Mouse (Mus musculus) lung, postnatal 25 days (tissue): Measurements from ENCODE around the gene Gm49366.
"Not testable (repeated sequence)": the region's sequence is repeated elsewhere in the genome, so short reads cannot be mapped to it uniquely, and the experiment has no call there.

Experiments
- DNase-seq: peaks from one replicate; pipeline ENCODE4 v3.0.0; 2022; ENCODE audit warnings: low spot score

Gene Gm49366

DNA sequence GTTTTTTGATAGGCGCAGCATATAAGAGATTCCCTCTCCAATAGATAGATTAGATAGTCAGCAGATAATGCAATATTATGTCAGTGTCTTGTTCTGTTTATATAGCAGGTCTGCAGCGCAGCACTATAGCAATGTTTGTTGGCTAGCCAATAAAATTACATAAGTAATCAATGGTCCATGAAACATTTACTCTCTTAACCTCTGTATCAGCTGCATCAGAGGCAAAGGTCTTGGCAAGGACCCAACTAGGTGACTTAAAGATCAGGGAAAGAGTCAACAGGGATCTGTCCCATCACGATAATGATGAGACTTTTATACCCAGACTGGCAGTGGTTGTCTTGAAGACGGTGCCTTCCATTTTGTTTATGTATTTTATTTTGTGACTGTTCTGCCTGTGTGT, 5.9 kb upstream of the Gm49366 start:
- DNase-seq, result no peak

DNA sequence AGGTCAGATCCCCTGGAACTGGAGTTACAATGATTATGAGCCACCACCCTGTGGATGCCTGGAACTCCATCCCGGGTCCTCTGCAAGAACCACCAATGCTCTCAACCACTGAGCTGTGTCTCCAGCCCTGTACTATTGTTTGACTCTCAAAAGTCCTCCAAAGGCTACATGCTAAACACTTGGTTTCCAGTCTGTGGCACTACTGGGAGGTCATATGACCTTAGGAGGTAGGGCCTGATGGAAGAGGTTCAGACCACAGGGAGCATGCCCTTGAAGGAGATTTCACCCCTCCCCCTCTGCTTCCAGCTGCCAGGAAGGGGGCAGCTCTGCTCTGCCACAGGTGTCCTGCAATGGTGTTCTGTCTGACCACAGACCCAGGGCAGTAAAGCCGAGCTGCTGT, 5.4 kb upstream of the Gm49366 start:
- DNase-seq, result not testable (repeated sequence)

- no peak for DNase-seq
These were observed 4.6 kb upstream of the Gm49366 start for GRCm38 (mm10) chr12:84034108-84034507.

DNA sequence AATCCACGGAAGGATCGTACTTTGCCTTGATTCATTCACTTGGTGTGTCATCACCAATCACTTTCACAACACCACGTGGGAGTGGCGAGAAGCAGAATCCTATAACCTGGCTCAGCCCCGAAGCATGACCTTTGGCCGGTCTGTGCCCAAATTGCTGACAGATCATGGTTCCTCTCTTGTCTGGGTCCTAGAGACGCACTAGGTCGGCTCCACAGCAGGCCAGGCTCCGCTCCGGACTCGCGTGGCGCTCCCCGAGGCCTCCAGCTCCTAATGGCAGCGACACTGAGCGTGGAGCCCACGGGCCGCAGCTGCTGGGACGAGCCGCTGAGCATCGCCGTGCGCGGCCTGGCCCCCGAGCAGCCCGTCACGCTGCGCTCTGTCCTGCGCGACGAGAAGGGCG, 494 bp upstream of the Gm49366 start, which contains the start of gene Acot4:
Gene Acot4 (plus strand): TSS at position 139 of the 400 bp plus-strand sequence.
- peak; percentile 14 for DNase-seq

- DNase-seq, result no peak
These were observed 3.5 kb downstream of the Gm49366 start for GRCm38 (mm10) chr12:84042248-84042647.

DNA sequence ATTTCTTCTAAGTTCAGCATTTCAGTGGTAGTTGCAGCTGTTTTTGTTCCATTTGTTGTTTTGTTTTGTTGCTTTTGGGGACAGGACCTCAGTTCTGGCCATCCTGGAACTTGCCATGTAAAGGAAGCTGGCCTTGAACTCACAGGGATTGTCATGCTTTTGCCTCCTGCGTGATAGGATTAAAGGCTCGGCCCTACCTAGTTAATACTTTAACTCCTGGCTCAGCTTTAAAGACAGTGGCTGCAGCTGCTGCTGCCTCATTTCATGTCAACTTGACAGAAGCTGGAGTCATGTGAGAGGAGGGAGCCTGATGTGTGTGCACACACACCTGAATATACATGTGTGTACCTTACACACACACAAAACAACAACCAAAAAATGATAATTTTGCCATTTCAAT, 5.3 kb downstream of the Gm49366 start:
- no peak for DNase-seq

GRCm38 (mm10) chr12:84046906-84047305, 8.2 kb downstream of the Gm49366 start:
- DNase-seq, result no peak

DNA sequence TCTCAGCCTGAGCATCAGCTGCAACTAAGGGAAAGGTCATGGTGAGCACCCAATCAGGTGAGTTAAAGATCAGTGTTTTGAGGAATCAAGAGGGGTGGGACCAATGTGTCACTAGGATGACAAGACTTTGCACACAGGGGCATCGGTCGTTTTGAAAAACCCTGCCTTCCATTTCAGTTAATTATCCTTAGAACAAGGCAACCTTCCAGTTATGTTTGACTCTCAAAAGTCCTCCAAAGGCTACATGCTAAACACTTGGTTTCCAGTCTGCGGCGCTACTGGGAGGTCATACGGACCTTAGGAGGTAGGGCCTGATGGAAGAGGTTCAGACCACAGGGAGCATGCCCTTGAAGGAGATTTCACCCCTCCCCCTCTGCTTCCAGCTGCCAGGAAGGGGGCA, 12.0 kb downstream of the Gm49366 start:
- not testable (repeated sequence) for DNase-seq

- no peak for DNase-seq
These were observed 13.3 kb downstream of the Gm49366 start, which contains the start of gene Acot3 for GRCm38 (mm10) chr12:84051937-84052474. Acot3 (plus strand) TSS chr12:84052144.

DNA sequence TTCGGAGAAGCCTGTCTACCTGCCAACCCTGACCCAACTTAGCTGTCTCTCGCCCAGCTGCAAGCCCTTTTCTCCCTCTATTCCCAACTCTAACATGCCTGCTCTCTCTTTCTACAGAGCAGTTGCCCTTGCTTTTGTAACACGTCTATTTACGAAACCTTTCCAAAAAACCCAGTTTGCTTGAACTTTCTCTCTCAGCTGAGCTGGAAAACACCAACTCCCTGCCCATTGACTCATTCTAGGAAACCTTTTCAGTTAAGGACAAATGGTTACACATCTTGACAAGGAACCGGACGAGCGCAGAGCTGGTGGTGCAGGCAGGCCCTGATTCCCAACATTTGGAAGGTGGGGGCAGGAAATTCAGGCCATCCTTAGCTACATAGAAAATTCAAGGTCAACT, 13.9 kb downstream of the Gm49366 start:
- DNase-seq, result no peak

DNA sequence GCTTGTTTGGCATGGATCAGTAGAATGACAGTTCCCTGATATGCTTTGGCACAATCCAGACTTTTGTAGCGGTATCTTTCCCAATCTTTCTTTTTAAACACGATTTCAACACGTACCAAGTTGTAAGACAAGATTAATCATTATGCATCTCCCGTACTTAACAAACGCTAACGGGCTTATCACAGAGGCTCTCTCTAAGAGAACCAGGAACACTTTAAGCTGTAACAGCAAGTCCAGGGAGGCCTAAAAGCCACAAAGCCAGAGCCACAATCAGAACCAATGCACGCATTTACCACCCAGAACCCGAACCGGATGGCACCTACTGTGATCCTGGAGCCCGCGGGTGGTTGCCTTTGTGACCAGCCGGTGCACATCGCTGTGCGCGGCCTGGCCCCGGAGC, 14.4 kb downstream of the Gm49366 start:
- no peak for DNase-seq

DNA sequence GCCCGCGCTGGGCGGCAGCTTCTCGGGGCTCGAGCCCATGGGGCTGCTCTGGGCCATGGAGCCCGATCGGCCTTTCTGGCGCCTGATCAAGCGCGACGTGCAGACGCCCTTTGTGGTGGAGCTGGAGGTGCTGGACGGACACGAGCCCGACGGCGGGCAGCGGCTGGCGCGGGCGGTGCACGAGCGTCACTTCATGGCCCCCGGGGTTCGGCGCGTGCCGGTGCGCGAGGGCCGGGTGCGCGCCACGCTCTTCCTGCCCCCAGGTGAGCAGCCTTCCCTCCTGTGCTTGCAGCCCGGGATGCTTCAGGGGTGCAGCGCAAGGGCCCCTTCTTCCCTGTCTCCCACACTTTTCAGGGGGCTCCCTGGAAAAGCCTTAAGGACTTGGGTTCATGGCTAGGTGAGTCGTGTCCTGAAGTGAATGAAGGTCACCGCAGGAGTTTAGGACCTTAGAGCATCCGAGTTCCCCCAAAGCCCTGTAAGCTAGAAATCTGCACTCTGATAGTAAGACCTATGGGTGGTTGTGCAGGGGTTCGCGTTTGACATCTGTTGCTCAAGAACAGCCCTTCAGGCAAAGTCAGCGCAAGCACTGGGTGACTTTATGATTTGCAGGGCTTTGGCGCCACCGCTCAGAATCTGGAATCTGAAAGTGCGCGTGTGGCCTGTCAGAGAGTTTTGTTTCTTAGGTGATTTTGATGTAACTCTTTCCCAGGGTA, 15.1 kb downstream of the Gm49366 start:
- DNase-seq, result no peak

GRCm38 (mm10) chr12:84060946-84061345, 22.2 kb downstream of the Gm49366 start:
- peak; percentile 43 for DNase-seq

DNA sequence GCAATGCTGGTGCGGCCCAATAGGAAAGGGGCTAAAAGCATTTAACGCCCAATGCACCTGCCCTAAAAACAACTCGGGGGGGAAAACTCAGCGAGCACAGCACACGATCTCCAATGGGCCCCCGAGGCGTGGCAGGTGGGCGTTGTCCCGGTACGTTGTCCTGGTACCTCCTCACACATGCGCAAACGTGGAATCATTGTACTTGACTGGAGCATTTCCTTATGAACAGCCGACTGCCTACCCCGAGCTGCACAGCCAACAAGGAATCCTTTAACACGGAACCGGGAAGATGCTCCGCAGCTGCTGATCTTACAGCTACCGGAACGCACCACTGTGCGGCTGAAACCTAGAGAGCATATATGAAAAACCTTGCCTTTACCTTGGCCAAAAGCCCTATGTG, 23.6 kb downstream of the Gm49366 start:
- no peak for DNase-seq

DNA sequence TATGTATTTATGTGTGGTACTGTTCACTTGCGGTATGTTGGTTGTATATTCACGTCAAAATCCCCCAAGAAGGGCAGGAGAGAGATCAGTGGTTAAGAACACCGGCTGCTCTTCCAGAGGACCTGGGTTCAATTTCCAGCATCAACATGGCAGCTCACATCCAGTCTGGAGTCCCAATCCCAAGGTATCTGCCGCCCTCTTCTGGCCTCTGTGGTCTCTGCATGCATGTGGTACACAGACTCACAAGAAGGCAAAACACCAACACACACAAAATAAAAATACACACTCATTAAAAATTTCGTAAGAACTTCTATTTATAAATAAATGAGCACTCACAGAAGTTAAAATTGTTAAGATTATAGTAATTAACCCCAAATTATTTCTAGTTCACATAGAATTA, 24.5 kb downstream of the Gm49366 start:
- DNase-seq, result peak; percentile 12

DNA sequence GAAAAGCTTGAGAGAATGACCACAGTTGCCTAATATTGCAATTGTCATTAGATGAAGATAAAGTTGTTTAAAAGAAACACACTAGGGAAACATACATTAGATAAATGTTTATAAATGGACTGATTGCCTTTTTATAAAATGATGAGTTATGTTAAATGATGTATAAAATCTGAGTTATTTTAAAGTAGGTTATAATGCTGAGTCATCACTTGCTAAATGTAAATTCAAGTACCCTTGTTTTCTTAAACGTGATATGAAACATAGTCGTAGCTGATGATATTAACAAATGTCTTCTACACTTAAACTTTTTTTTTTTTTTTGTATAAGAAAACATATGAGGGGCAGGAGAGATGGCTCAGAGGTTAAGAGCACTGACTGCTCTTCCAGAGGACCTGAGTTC, 25.1 kb downstream of the Gm49366 start:
- no peak for DNase-seq

DNA sequence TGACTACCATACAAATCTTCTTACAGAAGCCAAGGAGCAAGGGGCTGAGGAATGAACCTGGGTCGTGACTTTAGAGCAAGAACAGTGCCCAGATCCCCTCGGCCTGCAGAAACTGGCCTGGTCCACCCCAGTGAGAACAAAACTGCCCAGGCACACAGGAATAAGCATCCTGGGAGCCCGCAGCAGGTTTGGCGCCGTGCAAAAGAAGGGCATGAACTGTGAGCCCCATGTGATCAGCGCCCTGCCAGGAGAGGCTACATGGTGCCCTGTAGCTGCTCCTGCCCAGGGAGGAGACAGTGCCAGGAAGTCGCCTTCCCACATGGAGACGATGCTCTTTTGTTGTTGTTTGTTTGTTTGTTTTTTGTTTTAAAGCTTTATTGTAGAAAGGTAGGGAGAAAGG, 25.9 kb downstream of the Gm49366 start:
- DNase-seq, result no peak

GRCm38 (mm10) chr12:84067752-84068151, 29.0 kb downstream of the Gm49366 start:
- DNase-seq, result no peak

- DNase-seq, result no peak
These were observed 29.6 kb downstream of the Gm49366 start for GRCm38 (mm10) chr12:84068296-84068695.

DNA sequence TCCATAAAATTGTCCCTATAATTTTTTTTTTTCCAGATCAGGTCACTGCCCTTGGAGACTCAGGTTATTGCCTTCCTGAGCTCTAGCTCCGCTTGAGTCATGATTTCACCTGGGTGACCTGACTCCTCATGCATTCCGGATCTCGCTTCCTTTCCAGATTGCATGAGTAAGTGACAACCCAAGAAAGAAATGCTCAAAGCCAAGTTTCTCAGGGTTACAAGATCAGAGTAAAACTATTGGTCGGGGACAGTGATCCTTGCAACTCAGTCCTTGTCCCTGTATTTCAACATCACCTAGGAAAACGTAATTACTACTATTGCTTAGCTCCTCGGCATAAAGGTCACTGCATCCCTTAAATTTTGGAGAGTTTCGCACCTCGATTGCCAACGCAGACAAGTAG, 30.3 kb downstream of the Gm49366 start, which contains the start of gene Acot5:
Gene Acot5 (plus strand): TSS at position 340 of the 400 bp plus-strand sequence.
- no peak for DNase-seq

DNA sequence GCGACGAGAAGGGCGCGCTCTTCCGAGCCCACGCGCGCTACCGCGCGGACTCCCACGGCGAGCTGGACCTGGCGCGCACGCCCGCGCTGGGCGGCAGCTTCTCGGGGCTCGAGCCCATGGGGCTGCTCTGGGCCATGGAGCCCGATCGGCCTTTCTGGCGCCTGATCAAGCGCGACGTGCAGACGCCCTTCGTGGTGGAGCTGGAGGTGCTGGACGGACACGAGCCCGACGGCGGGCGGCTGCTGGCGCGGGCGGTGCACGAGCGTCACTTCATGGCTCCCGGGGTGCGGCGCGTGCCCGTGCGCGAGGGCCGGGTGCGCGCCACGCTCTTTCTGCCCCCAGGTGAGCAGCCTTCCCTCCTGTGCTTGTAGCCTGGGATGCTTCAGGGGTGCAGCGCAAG, 30.8 kb downstream of the Gm49366 start:
- not testable (repeated sequence) for DNase-seq

GRCm38 (mm10) chr12:84071696-84072095, 33.0 kb downstream of the Gm49366 start:
- DNase-seq, result no peak

DNA sequence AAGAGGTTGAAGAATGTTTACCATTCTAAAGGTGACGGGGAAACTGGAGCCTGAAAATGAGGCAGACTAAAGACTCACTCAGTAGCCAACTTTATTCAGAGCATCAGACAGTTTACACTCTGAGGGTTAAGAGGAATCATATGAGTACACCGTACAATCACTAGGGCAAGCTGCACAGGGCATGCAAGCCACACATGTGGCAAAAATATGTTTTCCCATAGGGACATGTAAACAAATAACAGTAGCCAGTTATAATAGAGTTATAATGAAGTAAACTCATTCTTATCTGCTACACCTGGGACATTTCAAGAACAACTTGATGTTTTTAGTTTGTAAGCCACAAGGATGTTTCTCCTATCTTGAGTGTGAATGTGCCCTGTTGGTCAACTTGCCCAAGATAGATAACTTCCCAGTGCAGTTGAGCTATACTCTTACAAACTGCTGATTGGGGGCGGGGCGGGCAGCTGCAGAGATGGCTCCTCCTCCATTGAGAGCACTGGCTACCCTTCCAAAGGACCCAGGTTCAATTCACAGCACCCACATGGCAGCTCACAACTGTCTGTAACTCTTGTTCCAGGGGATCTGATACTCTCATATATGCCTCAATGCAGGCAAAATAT, 38.7 kb downstream of the Gm49366 start:
- DNase-seq, result no peak
